Mouse (Mus musculus): ENCODE data around the gene Lemd2.

DNA sequence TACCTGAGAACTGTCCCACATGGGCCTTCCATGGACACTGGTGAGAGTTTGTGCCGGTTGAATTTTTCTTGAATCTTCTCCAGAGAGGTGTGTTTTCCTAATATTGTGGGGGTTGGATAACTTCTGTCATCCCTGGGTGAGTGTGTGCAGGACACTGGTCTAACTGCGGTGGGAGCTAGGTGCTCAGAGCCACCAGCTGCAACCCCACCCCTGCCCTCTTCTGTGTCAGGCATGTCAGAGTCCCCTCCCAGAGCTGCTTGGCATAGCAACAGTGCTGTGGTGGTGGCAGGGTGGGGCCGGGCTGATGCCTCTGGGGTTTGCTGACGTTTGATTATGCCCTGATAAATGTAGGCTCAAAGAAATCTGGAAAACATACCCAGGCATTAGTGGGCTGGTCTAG is 40.6 kb upstream of the Lemd2 start:
- no peak for TF ChIP-seq CTCF (IDR thresholded peaks at IDR 0.05; ENCODE audit: low read depth)
- TF ChIP-seq EP300 (IDR thresholded peaks at IDR 0.05; ENCODE audit: low read depth) = no peak

All from liver, embryonic 14.5 days (tissue).